Comparison of ENCODE assay signal across 22 mouse cellular contexts in genomic region chr8:64664811-64665210, GRCm38 (mm10). TPM values are rescaled to one million over a fixed set of nuclear protein-coding genes. Genes with fewer than 3 reads are reported as not detected.
DNase-seq lines count a peak whose midpoint lies in the region; ATAC-seq and TF ChIP-seq lines count a peak whose summit lies in the region.
"Had no signal": no experiment of that assay in that cellular context is flagged by ENCODE, and none has a peak within 500 bp of the region (broad histone marks: within the 10 kb centered on the region; RNA-seq: fewer than 3 reads in every experiment).

No protein-coding gene starts in this region.

- TF ChIP-seq POLR2A in olfactory bulb, adult 2 months (IDR thresholded peaks at IDR 0.05; ENCODE audit: insufficient read depth, low read depth, low read length), result no peak

- peak overlapping the region; percentile 26; the same call in 1 of the 2 replicates for H3K27ac ChIP-seq in hindbrain, postnatal 0 days
- H3K27ac ChIP-seq in hindbrain, embryonic 11.5 days (ENCODE audit: low read depth, low read length), result no peak overlapping the region
- 0 out of 2 replicates have a peak overlapping the region, but pooled peaks have one; percentile 23 for H3K27ac ChIP-seq in olfactory bulb, adult 2 months (ENCODE audit: insufficient read depth, low read depth, low read length)
- H3K27ac ChIP-seq: embryonic facial prominence, embryonic 12.5 days; hindbrain, embryonic 13.5 days; limb, embryonic 12.5 days; liver, embryonic 13.5 days; lung, embryonic 15.5 days; macrophage; midbrain, embryonic 12.5 days had no signal

- no peak for ATAC-seq in hindbrain, postnatal 0 days
- no peak for ATAC-seq in hindbrain, embryonic 11.5 days (ENCODE audit: low FRiP score)
- no peak for ATAC-seq in megakaryocyte progenitor cell, adult 5-6 weeks (replicated peaks; ENCODE audit: poor library complexity)
- ATAC-seq: forebrain, embryonic 16.5 days; intestine, postnatal 0 days had no signal

- H3K9me3 ChIP-seq in hindbrain, postnatal 0 days (ENCODE audit: low read length), result no peaks in the 10 kb centered on the region
- H3K9me3 ChIP-seq in hindbrain, embryonic 11.5 days (ENCODE audit: control insufficient read depth, low read length), result no peaks in the 10 kb centered on the region
- H3K9me3 ChIP-seq: embryonic facial prominence, embryonic 12.5 days; hindbrain, embryonic 13.5 days; limb, embryonic 12.5 days; liver, embryonic 13.5 days; lung, embryonic 15.5 days; midbrain, embryonic 12.5 days had no signal

- no peaks in the 10 kb centered on the region for H3K27me3 ChIP-seq in hindbrain, postnatal 0 days (ENCODE audit: insufficient read depth, low read length)
- H3K27me3 ChIP-seq in hindbrain, embryonic 11.5 days (ENCODE audit: control insufficient read depth, insufficient read depth, low read length), result no peaks in the 10 kb centered on the region
- H3K27me3 ChIP-seq: embryonic facial prominence, embryonic 12.5 days; hindbrain, embryonic 13.5 days; limb, embryonic 12.5 days; liver, embryonic 13.5 days; lung, embryonic 15.5 days; midbrain, embryonic 12.5 days had no signal

- H3K9ac ChIP-seq in hindbrain, postnatal 0 days (replicated peaks; ENCODE audit: low read length), result no peak overlapping the region
- H3K9ac ChIP-seq in hindbrain, embryonic 11.5 days (ENCODE audit: low read depth, low read length), result no peak overlapping the region
- H3K9ac ChIP-seq: embryonic facial prominence, embryonic 12.5 days; hindbrain, embryonic 13.5 days; limb, embryonic 12.5 days; liver, embryonic 13.5 days; lung, embryonic 15.5 days; midbrain, embryonic 12.5 days had no signal

- H3K4me1 ChIP-seq in hindbrain, postnatal 0 days (ENCODE audit: insufficient read depth, low read length), result no peaks in the 10 kb centered on the region
- no peaks in the 10 kb centered on the region for H3K4me1 ChIP-seq in hindbrain, embryonic 11.5 days (replicated peaks; ENCODE audit: control insufficient read depth, insufficient read depth, low read length)
- H3K4me1 ChIP-seq in olfactory bulb, adult 2 months (ENCODE audit: control insufficient read depth, insufficient read depth, low read length), result peaks cover 8% of the 10 kb centered on the region
- H3K4me1 ChIP-seq: embryonic facial prominence, embryonic 12.5 days; limb, embryonic 12.5 days; liver, embryonic 13.5 days; lung, embryonic 15.5 days had no signal

- H3K4me2 ChIP-seq in hindbrain, postnatal 0 days (ENCODE audit: low read depth, low read length), result no peak overlapping the region
- no peak overlapping the region for H3K4me2 ChIP-seq in hindbrain, embryonic 11.5 days (replicated peaks; ENCODE audit: low read depth, low read length)
- H3K4me2 ChIP-seq: embryonic facial prominence, embryonic 12.5 days; hindbrain, embryonic 13.5 days; limb, embryonic 12.5 days; liver, embryonic 13.5 days; lung, embryonic 15.5 days; midbrain, embryonic 12.5 days had no signal

- WGBS in hindbrain, postnatal 0 days, result 55% methylated on average over 3 of the region's 3 CpGs
- 63% methylated on average over 3 of the region's 3 CpGs for WGBS in hindbrain, embryonic 11.5 days
- WGBS in olfactory bulb, adult 2 months, result 51% methylated on average over 3 of the region's 3 CpGs

- no peak for DNase-seq in hindbrain, postnatal 0 days (ENCODE audit: low spot score)
- no peak for DNase-seq in hindbrain, embryonic 11.5 days (ENCODE audit: low spot score)
- peak; percentile 48 to 65 for DNase-seq in right cerebral cortex, adult 2 months (ENCODE audit: low spot score in 2 of 2)
- DNase-seq in right cerebral cortex, postnatal 36 days (ENCODE audit: low spot score in 2 of 2), result no peak
- peak; percentile 84 for DNase-seq in cerebellum, adult 9-11 months
- no peak for DNase-seq in urinary bladder, adult 2 months (ENCODE audit: low spot score)
- DNase-seq: gastrocnemius, postnatal 10 days; kidney, postnatal 10 days; liver, embryonic 13.5 days; right cerebral cortex, postnatal 25 days; thymus, postnatal 36 days had no signal

- TF ChIP-seq CTCF in hindbrain, postnatal 0 days (IDR thresholded peaks at IDR 0.05; ENCODE audit: low read depth), result no peak
- no peak for TF ChIP-seq CTCF in olfactory bulb, adult 2 months (IDR thresholded peaks at IDR 0.05; ENCODE audit: insufficient read depth, low read depth, low read length)

- H3K4me3 ChIP-seq in hindbrain, postnatal 0 days (ENCODE audit: low read length), result no peak overlapping the region
- H3K4me3 ChIP-seq in hindbrain, embryonic 11.5 days (ENCODE audit: low read depth, low read length), result no peak overlapping the region
- H3K4me3 ChIP-seq in olfactory bulb, adult 2 months (ENCODE audit: insufficient read depth, low read depth, low read length), result no peak overlapping the region
- H3K4me3 ChIP-seq: embryonic facial prominence, embryonic 12.5 days; hindbrain, embryonic 13.5 days; limb, embryonic 12.5 days; liver, embryonic 13.5 days; lung, embryonic 15.5 days; midbrain, embryonic 12.5 days had no signal

- H3K36me3 ChIP-seq in hindbrain, postnatal 0 days (ENCODE audit: insufficient read depth, low read length), result no peaks in the 10 kb centered on the region
- no peaks in the 10 kb centered on the region for H3K36me3 ChIP-seq in hindbrain, embryonic 11.5 days (ENCODE audit: control insufficient read depth, insufficient read depth, low read length)
- H3K36me3 ChIP-seq: embryonic facial prominence, embryonic 12.5 days; hindbrain, embryonic 13.5 days; limb, embryonic 12.5 days; liver, embryonic 13.5 days; lung, embryonic 15.5 days; midbrain, embryonic 12.5 days had no signal

RNA-seq across cellular contexts. Expression of gene Cpe, which starts 28.0 kb away (rescaled TPM):
- 614 and 704 TPM in 2 replicates for total RNA-seq in hindbrain, postnatal 0 days (2014; rRNA removed)
- polyA plus RNA-seq in hindbrain, postnatal 0 days (2015; fragmentation: Nextera tagmentation; extraction: Ambion mirVana), result 1,088 and 1,129 TPM in 2 replicates
- 268 and 279 TPM in 2 replicates for polyA plus RNA-seq in hindbrain, embryonic 11.5 days (2014; fragmentation: Nextera tagmentation; extraction: Ambion mirVana)
- polyA plus RNA-seq in olfactory bulb, adult 2 months (2012; ENCODE audit: insufficient read depth, insufficient read length, low replicate concordance, missing spikeins), result 578 and 655 TPM in 2 replicates
- 114 and 187 TPM in 2 replicates for polyA plus RNA-seq in urinary bladder, adult 2 months (2012; rRNA removed)
- not detected in 2 replicates for total RNA-seq in megakaryocyte progenitor cell, adult 5-6 weeks (2015)
- total RNA-seq in megakaryocyte progenitor cell, adult 5-6 weeks (2017), result not detected in 2 replicates
- total RNA-seq: common myeloid progenitor, adult 5-6 weeks had no signal

Comparison
In these comparisons a context has a peak if more than half of its experiments do, and no peak if none do; other contexts are left out.
1. DNase-seq: peak in right cerebral cortex, adult 2 months (2 of 2) and cerebellum, adult 9-11 months (single experiment); none in hindbrain, postnatal 0 days (single experiment), hindbrain, embryonic 11.5 days (single experiment), right cerebral cortex, postnatal 36 days (0 of 2) and urinary bladder, adult 2 months (single experiment).